Mouse (Mus musculus) hindbrain, embryonic 13.5 days (tissue): ENCODE measurements around the gene Thbs1. TPM values are rescaled to one million over a fixed set of nuclear protein-coding genes. Genes with fewer than 3 reads are reported as not detected.
"Not testable (repeated sequence)": the region's sequence is repeated elsewhere in the genome, so short reads cannot be mapped to it uniquely, and the experiment has no call there.

Experiments used
- ATAC-seq: fragments of 200-750 bp; cut with Nextera tagmentation; 2 replicates; pipeline ENCODE4 v1.8.0; 2017; ENCODE audit warnings: moderate TSS enrichment; ENCODE audit not compliant: low FRiP score
- H3K27ac ChIP-seq: fragments of 300-500 bp; sonication (generic); 2 replicates; pipeline ENCODE4 v1.5.1; 2015; ENCODE audit warnings: inconsistent platforms, mild to moderate bottlenecking, moderate library complexity
- H3K27me3 ChIP-seq: fragments of 300-500 bp; sonication (generic); 2 replicates; pipeline ENCODE4 v1.6.1; 2015; ENCODE audit warnings: mild to moderate bottlenecking, inconsistent platforms
- H3K36me3 ChIP-seq: fragments of 300-500 bp; sonication (generic); 2 replicates; pipeline ENCODE4 v1.6.1; 2015; ENCODE audit warnings: mild to moderate bottlenecking, inconsistent platforms
- H3K4me1 ChIP-seq: fragments of 300-500 bp; sonication (generic); replicated peaks from 2 replicates; pipeline ENCODE4 v1.6.1; 2015; ENCODE audit warnings: inconsistent platforms
- H3K4me2 ChIP-seq: fragments of 300-500 bp; sonication (generic); 2 replicates; pipeline ENCODE4 v1.6.1; 2015; ENCODE audit warnings: inconsistent platforms, mild to moderate bottlenecking, moderate library complexity
- H3K4me3 ChIP-seq: fragments of 300-500 bp; sonication (generic); 2 replicates; pipeline ENCODE4 v1.5.1; 2015; ENCODE audit warnings: mild to moderate bottlenecking, inconsistent platforms
- H3K9ac ChIP-seq: fragments of 300-500 bp; sonication (generic); 2 replicates; pipeline ENCODE4 v1.6.1; 2015; ENCODE audit warnings: mild to moderate bottlenecking, inconsistent platforms
- H3K9me3 ChIP-seq: fragments of 300-500 bp; sonication (generic); 2 replicates; pipeline ENCODE4 v1.6.1; 2016; ENCODE audit warnings: inconsistent platforms
- WGBS: fragments of 180-500 bp; shearing (Covaris S2); methylation state at CpG from one replicate; pipeline ENCODE4 v1.1.7; 2015; 5-methylcytosine and 5-hydroxymethylcytosine counted together
- polyA plus RNA-seq: library from polyadenylated mRNA; unstranded; fragments of >200 nt; fragmentation: Nextera tagmentation; extraction: Ambion mirVana; gene quantifications from 2 replicates; pipeline ENCODE4 v1.2.1, GENCODE M21; 2015

Gene Thbs1
- polyA plus RNA-seq, 1 experiment from 2014 or later: 8.1 TPM

DNA sequence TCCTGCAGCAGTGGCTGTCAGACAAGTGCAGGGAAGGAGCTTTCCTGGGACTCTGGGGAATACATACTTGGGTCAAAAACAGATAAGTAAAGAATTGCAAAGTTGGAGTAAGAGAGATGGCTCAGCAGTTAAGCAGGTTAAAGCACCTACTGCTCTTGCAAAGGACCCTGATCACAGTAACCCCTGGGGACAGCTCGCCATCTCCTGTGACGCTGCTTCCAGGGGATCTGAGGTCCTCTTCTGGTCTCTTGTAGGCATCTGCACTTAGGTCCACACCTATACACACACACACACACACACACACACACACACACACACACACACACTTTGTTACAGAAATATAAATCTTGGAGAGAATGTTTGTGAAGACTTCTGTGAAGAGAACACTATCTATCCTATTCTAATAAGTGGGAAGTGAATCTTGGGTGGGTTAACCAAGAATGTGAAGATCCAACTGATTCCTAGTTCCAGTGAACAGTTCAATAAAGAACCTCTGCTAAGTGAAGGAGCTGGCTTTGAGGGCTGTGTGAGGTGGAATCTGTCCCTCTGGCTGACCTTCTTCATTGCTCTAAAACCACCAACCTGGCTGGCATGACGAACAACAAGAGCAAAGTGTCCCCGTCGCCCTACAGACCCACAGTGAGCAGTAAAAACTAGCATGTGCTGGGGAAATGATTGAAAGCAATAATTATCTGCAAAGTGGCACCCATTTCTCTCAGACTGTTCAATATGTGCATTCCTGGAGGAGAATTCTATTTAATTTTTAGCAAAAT lies 16.0 kb downstream of the Thbs1 start:
- H3K4me3 ChIP-seq: no peak overlapping the region
- WGBS: 85% methylated on average over 5 of the region's 5 CpGs
- peaks cover 9% of the 10 kb centered on the region; the same call in 1 of the 2 replicates for H3K4me1 ChIP-seq
- no peaks in the 10 kb centered on the region for H3K27me3 ChIP-seq
- H3K9ac ChIP-seq: no peak overlapping the region
- no peak overlapping the region for H3K27ac ChIP-seq
- H3K36me3 ChIP-seq: no peaks in the 10 kb centered on the region
- H3K4me2 ChIP-seq: no peak overlapping the region
- H3K9me3 ChIP-seq: no peaks in the 10 kb centered on the region
- ATAC-seq: no peak

DNA sequence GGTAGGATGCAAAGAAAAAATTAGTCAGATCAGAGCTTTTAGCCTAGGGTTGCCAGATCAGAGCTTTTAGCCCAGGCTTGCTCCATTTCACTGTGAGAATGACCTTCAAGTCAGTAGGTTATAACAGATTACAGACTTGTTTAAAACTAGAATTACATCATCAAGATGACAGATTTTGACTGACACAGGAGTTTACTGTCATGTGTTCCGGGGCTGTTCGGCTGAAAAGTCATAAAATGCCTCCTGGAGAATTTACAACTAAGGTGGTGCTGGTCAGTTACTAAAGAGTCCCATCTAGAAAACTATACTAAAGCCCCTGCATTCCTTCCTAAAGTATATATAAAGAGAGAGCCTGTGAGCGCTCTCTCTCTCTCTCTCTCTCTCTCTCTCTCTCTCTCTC lies 16.6 kb downstream of the Thbs1 start:
- Histone ChIP-seq H3K9ac (no peak overlapping the region), H3K4me2 (no peak overlapping the region), H3K4me3 (no peak overlapping the region), H3K27ac (no peak overlapping the region), H3K27me3 (no peaks in the 10 kb centered on the region), H3K36me3 (no peaks in the 10 kb centered on the region), H3K9me3 (no peaks in the 10 kb centered on the region), H3K4me1 (peaks cover 9% of the 10 kb centered on the region; the same call in 1 of the 2 replicates)
- ATAC-seq: no peak
- WGBS: 67% methylated on average over 3 of the region's 3 CpGs

DNA sequence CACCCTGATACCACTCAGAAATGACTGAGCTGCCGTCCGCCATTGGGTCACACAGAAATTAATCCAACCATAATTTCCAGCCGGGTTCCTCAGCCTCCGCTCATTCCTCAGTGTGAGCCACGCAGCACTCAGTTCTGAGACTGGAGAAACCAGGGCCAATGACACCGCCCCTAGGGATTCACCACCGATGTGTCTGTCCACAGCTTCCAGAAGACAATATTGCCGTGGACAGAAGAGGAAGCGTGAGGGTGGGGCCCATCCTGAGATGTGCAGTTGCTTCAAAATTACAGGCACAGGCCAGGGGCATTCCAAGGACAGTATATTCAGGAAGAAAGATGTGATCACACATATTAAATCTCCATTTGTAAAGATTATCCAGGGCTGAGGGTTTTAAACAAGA lies 25.4 kb downstream of the Thbs1 start:
- WGBS: 89% methylated on average over 9 of the region's 9 CpGs
- Histone ChIP-seq H3K36me3 (no peaks in the 10 kb centered on the region), H3K4me3 (no peak overlapping the region), H3K9me3 (no peaks in the 10 kb centered on the region), H3K4me1 (no peaks in the 10 kb centered on the region), H3K4me2 (no peak overlapping the region), H3K27ac (no peak overlapping the region), H3K27me3 (no peaks in the 10 kb centered on the region), H3K9ac (no peak overlapping the region)
- ATAC-seq: no peak

DNA sequence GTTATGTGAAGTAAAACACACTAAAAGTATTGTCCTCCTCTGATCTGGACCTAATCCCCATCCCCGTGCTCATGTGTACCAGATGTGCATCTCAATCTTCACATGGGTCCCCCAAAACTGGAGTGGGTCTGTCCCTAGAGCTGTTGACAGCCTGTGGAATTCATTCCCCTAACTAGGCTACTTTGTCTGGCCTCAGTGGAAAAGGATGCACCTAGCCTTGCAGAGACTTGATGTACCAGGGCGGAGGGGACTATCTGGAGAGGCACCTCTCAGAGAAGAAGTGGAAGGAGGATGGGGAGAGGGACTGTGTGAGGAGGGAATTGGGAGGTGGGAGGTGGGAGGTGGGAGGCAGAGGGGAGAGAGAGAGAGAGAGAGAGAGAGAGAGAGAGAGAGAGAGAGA lies 26.1 kb downstream of the Thbs1 start:
- no peak overlapping the region for H3K27ac ChIP-seq
- no peak overlapping the region for H3K4me2 ChIP-seq
- H3K4me3 ChIP-seq: no peak overlapping the region
- 92% methylated on average over 2 of the region's 2 CpGs for WGBS
- H3K9ac ChIP-seq: no peak overlapping the region
- no peak for ATAC-seq
- no peaks in the 10 kb centered on the region for H3K4me1 ChIP-seq
- no peaks in the 10 kb centered on the region for H3K27me3 ChIP-seq
- no peaks in the 10 kb centered on the region for H3K9me3 ChIP-seq
- no peaks in the 10 kb centered on the region for H3K36me3 ChIP-seq

DNA sequence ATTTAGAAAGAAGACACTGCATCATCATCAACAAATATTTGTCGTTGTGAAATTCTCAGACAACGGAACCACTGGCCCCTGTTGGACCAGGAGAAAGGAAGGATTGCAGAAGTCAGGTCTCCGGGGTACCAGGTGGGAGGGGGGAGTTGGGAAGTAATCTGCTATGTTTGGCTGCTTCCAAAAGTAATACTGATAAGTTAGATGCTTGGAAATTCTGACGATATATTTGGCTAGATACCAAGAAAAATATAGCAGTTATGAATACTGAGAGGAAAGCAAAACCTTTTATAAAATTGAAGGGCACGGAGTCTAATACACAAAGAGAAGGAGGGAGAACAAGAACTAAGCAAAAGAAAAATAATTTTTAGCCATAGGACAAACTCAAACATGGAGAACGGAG lies 27.6 kb downstream of the Thbs1 start:
- no peaks in the 10 kb centered on the region for H3K27me3 ChIP-seq
- no peak for ATAC-seq
- H3K36me3 ChIP-seq: no peaks in the 10 kb centered on the region
- H3K9ac ChIP-seq: no peak overlapping the region
- H3K4me1 ChIP-seq: no peaks in the 10 kb centered on the region
- WGBS: 89% methylated on average over 6 of the region's 6 CpGs
- no peak overlapping the region for H3K4me2 ChIP-seq
- no peaks in the 10 kb centered on the region for H3K9me3 ChIP-seq
- no peak overlapping the region for H3K27ac ChIP-seq
- no peak overlapping the region for H3K4me3 ChIP-seq

- ATAC-seq: no peak
- Histone ChIP-seq H3K27ac (no peak overlapping the region), H3K4me3 (no peak overlapping the region), H3K4me1 (no peaks in the 10 kb centered on the region), H3K4me2 (no peak overlapping the region), H3K27me3 (no peaks in the 10 kb centered on the region), H3K36me3 (no peaks in the 10 kb centered on the region), H3K9me3 (no peaks in the 10 kb centered on the region), H3K9ac (no peak overlapping the region)
- WGBS: 94% methylated on average over 10 of the region's 10 CpGs
Measured at GRCm38 (mm10) chr2:118141651-118142050, 30.0 kb downstream of the Thbs1 start.

GRCm38 (mm10) chr2:118147749-118148148 lies 36.1 kb downstream of the Thbs1 start:
- not testable (repeated sequence) for H3K4me2 ChIP-seq, H3K4me3 ChIP-seq, H3K9me3 ChIP-seq, H3K27me3 ChIP-seq, H3K9ac ChIP-seq, H3K27ac ChIP-seq, H3K36me3 ChIP-seq, H3K4me1 ChIP-seq, ATAC-seq
- WGBS: 48% methylated on average over 3 of the region's 3 CpGs

GRCm38 (mm10) chr2:118148321-118149142 lies 36.9 kb downstream of the Thbs1 start:
- no peak for ATAC-seq
- no peaks in the 10 kb centered on the region for H3K36me3 ChIP-seq
- H3K27me3 ChIP-seq: no peaks in the 10 kb centered on the region
- H3K27ac ChIP-seq: no peak overlapping the region
- 70% methylated on average over 4 of the region's 4 CpGs for WGBS
- 0 out of 2 replicates have a peak, but pooled peaks cover 8% of the 10 kb centered on the region for H3K4me1 ChIP-seq
- no peak overlapping the region for H3K4me2 ChIP-seq
- H3K4me3 ChIP-seq: no peak overlapping the region
- H3K9me3 ChIP-seq: no peaks in the 10 kb centered on the region
- H3K9ac ChIP-seq: no peak overlapping the region

DNA sequence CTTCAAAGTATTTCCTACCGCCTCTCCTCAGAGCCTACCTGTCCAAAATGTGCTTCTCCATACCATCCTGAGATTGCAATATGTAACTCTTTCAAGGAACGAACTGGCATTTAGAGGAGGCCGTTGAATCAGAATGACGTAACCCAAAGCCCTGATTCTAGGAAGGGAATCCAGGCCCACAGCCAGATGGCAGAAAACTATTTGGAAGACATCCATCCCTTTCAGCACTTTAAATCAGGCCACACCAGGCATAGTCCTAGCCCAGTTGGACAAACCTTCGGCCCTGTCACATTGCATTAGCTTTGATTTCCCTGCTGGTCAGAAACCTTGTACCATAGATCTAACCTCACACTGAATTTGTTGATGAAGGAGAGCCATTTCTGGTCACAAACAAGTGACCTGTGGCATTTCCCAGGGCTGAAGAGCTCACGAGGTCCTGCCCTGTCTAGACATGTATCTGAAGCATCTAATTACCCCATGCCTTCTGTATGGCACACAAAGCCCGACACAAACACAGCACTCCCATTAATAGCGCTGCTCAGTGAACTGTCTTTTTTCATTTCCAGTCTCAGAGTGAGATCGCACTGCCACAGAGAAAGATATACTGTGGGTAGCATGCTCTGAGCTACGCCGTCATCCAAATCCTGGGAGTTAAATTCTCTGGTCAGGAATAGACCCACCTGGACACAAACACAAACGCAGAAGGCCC lies 38.3 kb downstream of the Thbs1 start:
- Histone ChIP-seq H3K9ac (no peak overlapping the region), H3K9me3 (no peaks in the 10 kb centered on the region), H3K27me3 (no peaks in the 10 kb centered on the region), H3K4me2 (no peak overlapping the region), H3K4me3 (no peak overlapping the region), H3K36me3 (no peaks in the 10 kb centered on the region), H3K4me1 (0 out of 2 replicates have a peak, but pooled peaks cover 8% of the 10 kb centered on the region), H3K27ac (0 out of 2 replicates have a peak overlapping the region, but pooled peaks have one; percentile 14)
- 70% methylated on average over 12 of the region's 12 CpGs for WGBS
- ATAC-seq: peak; percentile 43

DNA sequence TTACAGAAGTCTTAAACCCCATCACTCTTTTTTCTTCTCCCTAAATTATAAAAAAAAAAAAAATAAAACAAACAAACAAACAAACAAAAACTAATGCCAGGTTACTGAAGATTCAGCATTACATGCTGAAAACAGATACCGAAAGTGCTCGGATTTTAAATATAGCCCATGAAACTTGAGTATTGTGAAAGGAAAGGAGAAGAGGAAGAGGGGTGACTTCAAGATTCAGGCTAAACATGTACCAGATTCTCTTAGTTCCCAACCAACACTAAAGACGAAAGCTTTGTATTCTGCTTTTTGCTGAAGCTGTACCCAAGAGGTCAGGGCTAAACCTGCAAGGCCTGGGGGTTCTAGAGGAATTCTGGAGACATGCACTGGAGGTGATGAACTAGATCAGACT lies 46.4 kb downstream of the Thbs1 start:
- 94% methylated on average over 3 of the region's 3 CpGs for WGBS
- H3K4me3 ChIP-seq: no peak overlapping the region

GRCm38 (mm10) chr2:118159126-118159525 lies 47.5 kb downstream of the Thbs1 start:
- Histone ChIP-seq H3K4me3 (no peak overlapping the region), H3K36me3 (no peaks in the 10 kb centered on the region), H3K9me3 (no peaks in the 10 kb centered on the region), H3K9ac (no peak overlapping the region), H3K4me1 (peaks cover 7% of the 10 kb centered on the region), H3K27ac (no peak overlapping the region), H3K4me2 (no peak overlapping the region), H3K27me3 (no peaks in the 10 kb centered on the region)
- 66% methylated on average over 6 of the region's 6 CpGs for WGBS
- ATAC-seq: no peak

More for the DNA sequence above, 46.4 kb downstream of the Thbs1 start:
- Histone ChIP-seq H3K9ac (no peak overlapping the region), H3K9me3 (no peaks in the 10 kb centered on the region), H3K36me3 (no peaks in the 10 kb centered on the region), H3K27me3 (no peaks in the 10 kb centered on the region), H3K4me2 (no peak overlapping the region), H3K4me1 (peaks cover 7% of the 10 kb centered on the region), H3K27ac (no peak overlapping the region)
- no peak for ATAC-seq

DNA sequence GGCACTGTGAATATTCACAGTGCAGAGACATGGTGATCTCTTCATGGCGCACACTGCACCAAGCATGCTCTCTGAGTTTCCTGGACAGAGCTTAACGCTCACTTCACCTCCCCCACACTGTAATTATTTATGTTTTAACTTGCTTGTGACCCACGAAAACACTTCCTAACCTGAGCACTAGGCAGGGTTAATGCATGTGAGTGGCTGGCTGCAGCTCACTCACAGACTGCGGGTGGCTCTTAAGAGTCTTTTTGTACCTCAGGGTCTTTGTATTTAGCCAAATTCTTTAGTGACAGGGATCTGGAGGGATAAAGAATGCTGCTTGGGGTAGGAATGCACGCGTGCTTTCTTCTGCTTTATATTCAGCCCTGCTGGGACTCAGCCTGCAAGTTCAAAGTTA lies 48.9 kb downstream of the Thbs1 start:
- Histone ChIP-seq H3K27me3 (no peaks in the 10 kb centered on the region), H3K4me1 (peaks cover 7% of the 10 kb centered on the region), H3K9ac (no peak overlapping the region), H3K36me3 (no peaks in the 10 kb centered on the region), H3K4me2 (no peak overlapping the region), H3K9me3 (no peaks in the 10 kb centered on the region), H3K27ac (0 out of 2 replicates have a peak overlapping the region, but pooled peaks have one; percentile 18), H3K4me3 (no peak overlapping the region)
- ATAC-seq: peak; percentile 57; the same call in 1 of the 2 replicates
- WGBS: 10% methylated on average over 6 of the region's 6 CpGs
